Mouse (Mus musculus) MEL-GATA-1-ER (cell line): ENCODE data around the gene Rpl36a.
A peak's percentile ranks its signal among the peaks of the same experiment; 100 is the strongest.

Source experiments
- DNase-seq: peaks from one replicate; pipeline ENCODE4 v3.0.0-alpha.2; 2012; ENCODE audit warnings: low read depth; ENCODE audit errors: extremely low read depth

Rpl36a gene

DNA sequence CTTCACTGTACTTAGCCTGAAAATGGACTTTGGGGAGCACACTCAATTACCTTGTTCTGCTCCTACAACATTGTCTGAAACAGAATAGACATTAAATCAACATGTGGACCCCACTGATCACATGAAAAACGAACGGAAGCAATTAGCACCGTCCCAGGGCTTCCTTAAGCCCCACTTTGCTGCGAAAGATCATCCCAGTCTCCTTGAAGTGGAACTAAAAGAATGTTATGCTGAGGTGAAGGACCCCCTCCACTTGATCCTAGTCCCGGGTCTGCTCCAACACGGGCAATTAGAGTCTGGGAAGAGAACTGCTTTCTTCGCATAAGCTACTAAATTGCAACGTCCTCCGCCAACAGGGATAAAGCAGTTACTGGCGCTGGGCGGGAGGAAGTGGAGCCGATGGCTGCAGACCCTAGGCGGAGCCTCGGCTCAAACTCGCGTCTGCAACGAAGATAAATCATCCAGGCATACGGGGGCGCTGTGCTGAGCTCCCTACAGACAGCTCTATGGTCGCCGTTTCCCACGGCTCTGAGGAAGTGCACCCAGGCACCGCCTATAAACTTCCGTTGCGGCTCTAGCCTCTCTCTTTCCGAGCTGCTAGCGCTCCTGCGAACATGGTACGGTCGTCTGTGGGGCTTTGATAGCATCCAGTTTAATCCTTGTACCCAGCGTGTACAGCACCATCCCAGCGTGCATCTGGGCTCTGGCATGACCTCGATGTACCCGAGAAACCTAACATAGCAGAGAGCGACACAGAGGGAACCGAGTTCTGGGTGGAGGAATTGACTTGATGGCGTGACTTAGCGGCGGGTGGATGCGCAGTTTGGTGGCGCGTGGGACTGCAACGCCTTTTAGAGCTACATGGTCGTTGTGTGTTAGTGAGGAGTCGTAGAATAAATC is at the start of gene Rpl36a:
Gene Rpl36a (plus strand): TSS at position 552 of the 900 bp plus-strand sequence.
- peak; percentile 99 for DNase-seq

DNA sequence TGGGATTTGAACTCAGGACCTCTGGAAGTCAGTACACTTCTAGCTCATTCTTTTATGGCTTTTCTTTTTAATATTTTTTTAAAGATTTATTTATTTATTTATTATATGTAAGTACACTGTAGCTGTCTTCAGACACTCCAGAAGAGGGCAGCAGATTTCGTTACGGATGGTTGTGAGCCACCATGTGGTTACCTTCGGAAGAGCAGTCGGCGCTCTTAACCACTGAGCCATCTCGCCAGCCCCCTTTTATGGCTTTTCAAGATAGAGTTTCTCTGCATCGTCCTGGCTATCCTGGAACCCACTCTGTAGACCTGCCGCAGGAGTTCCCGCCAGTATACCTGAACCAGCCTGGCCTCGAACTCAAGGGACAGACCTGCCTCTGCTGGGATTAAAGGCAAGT is 45.7 kb upstream of the Rpl36a start:
- peak; percentile 69 for DNase-seq

GRCm38 (mm10) chrX:134540414-134541135 is 44.9 kb upstream of the Rpl36a start:
- peak; percentile 46 for DNase-seq

- peak; percentile 85 for DNase-seq
Observed at GRCm38 (mm10) chrX:134541145-134541954, 44.1 kb upstream of the Rpl36a start, which contains the start of gene Timm8a1. Gene Timm8a1 (minus strand): TSS chrX:134541865.

GRCm38 (mm10) chrX:134541955-134542308 is 43.5 kb upstream of the Rpl36a start:
- DNase-seq = no peak

DNA sequence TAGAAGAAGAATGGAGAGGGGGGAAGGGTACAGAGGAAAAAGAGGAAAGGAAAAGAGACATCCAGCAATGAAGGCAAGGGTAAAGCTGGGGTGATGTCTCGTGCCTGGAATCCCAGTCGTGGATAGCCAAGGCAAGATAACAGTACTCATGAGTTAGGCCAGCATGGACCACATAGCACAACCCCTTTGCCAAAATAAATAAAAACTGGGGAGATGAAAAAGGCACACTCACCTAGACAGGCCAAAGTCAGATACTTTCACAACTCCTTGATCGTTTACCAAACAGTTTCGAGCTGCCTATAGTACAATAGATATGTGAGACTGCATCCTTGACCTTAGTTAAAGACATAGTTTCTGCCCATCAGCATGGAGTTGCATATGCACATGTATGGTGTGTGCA is 38.1 kb upstream of the Rpl36a start:
- no peak for DNase-seq

DNA sequence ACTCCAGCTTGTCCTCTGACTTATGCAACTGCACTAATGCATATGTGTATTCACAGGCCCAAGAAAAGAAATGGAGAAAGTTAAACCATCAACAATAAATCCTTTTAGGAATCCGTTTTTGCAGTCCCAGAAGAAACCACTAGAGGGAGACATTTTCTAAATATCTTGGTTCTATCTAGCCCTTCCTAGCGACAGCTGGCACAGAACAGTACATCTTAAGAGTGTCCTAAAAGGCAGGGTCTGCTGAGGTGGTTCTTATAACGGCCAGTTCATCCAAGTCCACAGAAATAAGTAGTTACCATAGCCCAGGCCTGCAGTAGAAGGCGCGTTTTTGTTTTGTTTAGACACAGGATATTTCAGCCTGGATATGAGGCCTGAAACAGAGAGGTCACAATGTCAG is 34.6 kb upstream of the Rpl36a start:
- peak; percentile 60 for DNase-seq

- no peak for DNase-seq
Observed at GRCm38 (mm10) chrX:134553326-134553725, 32.1 kb upstream of the Rpl36a start.

DNA sequence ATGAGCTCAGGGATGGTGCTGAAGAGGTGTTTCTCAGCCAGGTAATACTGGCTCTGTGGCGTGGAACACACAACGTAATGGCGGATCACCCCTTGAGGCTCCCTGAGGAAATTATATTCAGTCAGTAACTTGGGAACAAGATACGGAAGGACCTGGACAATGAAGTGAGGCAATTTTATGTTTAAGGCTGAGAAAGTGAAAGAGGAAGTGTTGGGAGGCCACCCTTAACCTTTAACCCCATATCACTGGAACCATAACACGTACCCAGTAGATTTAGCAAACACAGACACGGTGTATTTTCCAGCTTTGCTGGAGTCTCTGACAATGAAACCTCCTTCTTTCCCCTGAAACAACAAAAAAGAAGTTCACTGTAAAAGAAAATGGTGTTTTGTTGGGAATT is 31.0 kb upstream of the Rpl36a start:
- no peak for DNase-seq

DNA sequence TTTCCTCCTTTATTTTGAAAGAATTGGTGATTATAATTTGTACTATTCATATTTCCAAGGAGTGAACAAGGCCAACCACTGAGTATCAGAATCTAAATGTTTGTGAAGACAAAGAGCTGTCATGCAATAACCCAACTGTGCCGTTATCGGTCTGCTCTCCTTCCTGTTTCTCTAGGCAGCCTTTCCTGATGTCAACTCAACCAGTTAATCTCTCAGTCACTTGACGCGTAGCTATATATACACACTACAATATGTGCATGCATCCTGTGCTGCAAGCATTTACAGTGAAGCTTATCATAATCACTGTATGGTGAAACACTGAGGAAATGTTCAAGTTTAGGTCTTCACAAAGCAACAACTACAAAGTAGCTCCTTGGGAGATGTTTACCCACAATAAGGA is 21.1 kb upstream of the Rpl36a start:
- peak; percentile 95 for DNase-seq

GRCm38 (mm10) chrX:134566536-134567222 is 18.8 kb upstream of the Rpl36a start:
- no peak for DNase-seq

DNA sequence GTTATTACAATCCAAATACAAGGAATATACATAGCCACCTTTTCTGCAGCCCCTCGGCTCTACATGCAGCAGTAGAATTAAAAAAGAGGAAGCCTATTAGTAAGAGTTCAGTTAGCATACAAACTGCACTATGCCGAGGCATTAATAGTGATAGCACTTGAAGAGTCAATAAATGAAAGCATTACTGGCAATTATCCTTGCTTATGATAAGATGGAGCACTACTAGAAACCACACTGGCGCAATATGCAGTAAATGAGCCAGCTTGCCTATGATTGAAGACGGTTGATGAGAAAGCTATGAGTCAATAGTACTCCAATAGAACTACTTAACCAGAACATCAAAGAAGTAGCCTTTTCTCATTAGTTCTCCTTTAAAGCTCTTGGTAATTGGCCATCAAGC is 7.6 kb upstream of the Rpl36a start:
- peak; percentile 73 for DNase-seq

DNA sequence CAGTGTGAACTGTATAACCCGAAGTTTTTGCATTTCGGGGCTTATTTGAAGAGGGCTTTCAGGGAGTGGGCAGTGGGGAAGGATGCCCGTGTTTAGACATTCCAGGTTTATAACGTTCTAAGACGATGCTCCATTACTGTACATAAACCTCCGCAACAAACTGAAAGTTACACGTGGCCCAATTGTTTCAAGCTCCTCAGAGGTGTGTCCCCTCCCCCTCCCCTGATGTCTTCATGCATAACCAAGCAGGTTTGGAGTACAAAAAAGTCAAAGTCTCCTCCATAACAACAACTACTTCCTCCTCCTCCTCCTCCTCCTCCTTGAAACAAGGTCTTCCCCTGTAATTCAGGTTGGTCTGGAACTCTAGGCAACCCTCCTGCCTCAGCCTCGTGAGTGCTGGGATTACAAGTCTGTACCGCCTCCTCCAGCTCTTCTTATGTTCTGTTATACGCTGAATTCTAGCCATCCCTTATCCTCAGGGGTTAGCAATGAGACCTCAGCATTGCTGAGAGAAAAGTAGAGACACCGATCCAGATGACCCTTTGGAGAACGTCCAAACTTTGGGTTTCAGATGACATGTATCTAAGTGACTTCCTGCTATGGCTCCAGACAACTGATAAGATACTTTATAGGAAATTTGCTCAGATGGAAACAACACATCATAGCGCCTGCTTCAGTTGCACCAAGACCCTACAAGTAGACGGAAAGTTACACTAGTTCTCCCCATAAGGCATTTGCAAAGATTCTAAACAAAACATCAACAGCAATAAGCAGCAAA is 4.7 kb upstream of the Rpl36a start:
- DNase-seq = peak; percentile 62

GRCm38 (mm10) chrX:134582270-134582669 is 3.2 kb upstream of the Rpl36a start:
- peak; percentile 67 for DNase-seq

GRCm38 (mm10) chrX:134582888-134583669 is 2.4 kb upstream of the Rpl36a start, which contains the start of gene Btk:
Gene Btk (minus strand): TSS chrX:134583570.
- DNase-seq = peak; percentile 92

GRCm38 (mm10) chrX:134586447-134586846 is 993 bp downstream of the Rpl36a start:
- no peak for DNase-seq

DNA sequence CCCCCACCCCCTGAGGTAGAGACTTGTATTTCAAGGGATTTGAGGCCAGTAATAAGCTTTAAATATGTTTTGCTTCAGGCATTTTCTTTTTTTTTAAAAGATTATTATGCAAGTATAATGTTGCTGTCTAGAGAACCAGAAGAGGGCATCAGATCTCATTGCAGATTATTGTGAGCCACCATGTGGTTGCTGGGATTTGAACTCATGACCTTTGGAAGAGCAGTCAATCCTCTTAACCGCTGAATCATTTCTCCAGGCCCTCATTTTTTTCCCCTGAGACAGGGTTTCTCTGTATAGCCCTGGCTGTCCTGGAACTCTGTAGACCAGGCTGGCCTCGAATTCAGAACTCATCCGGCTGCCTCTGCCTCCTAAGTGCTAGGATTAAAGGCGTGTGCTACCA is 2.8 kb downstream of the Rpl36a start:
- DNase-seq = no peak

GRCm38 (mm10) chrX:134588997-134589396 is 3.5 kb downstream of the Rpl36a start:
- no peak for DNase-seq

DNA sequence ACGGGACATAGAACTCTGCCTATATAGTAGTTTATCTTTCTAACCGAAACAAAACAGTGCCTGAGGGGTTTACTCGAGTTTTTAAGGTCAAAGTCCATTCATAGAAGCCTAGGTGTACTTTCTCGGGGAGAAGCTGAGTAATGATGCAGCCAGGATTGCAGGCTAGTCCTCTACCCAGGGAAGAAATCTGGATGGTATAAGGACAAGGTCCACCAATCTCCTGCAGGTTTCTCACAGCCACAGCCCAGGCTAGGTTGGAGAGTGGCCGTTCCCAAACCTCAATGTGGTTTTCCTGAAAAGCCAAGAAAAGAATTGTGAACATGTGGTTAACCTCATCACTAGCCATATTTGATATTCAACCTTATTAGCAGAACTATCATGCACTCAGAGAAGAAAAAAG is 4.4 kb downstream of the Rpl36a start:
- no peak for DNase-seq
